Mouse (Mus musculus) olfactory bulb, adult 2 months (tissue): Measurements from ENCODE around the gene Ryr2.

Experiments
- CTCF ChIP-seq: fragments of 200-500 bp; IDR thresholded peaks from 2 replicates; pipeline ENCODE4 v1.5.1; 2012; ENCODE audit warnings: low read depth, mild to moderate bottlenecking, low read length, moderate library complexity; ENCODE audit not compliant: insufficient read depth
- POLR2A ChIP-seq: fragments of 200-500 bp; IDR thresholded peaks from 2 replicates; pipeline ENCODE4 v1.6.1; 2012; ENCODE audit warnings: mild to moderate bottlenecking, low read depth, low read length, moderate library complexity; ENCODE audit not compliant: insufficient read depth

DNA sequence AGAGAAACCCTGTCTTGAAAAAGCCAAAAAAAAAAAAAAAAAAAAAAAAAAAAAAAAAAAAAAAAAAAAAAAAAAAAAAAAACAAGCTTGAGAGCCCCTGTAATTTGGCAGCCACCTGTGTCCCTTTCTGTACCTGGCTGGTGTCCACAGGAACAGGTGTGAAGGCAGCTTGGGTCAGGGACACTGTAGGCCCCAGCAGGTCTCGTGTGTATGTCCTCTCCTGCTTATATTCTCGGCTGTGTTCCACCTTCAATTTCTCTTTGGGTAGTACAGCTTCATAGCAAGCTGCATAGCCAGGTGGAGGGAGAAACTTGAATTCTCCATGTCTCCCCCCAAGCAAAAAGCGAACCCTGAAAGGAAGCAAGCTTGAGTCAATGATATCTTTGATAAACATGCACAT is 314.2 kb downstream of the Ryr2 start:
- TF ChIP-seq CTCF (no peak), POLR2A (no peak)
